Mouse (Mus musculus) heart, adult 2 months (tissue): Measurements from ENCODE around the gene Fblim1.
A peak's percentile ranks its signal among the peaks of the same experiment; 100 is the strongest.

Experiments
- CTCF ChIP-seq: fragments of 200-600 bp; IDR thresholded peaks from 2 replicates; pipeline ENCODE4 v1.8.1; 2022; ENCODE audit warnings: antibody characterized with exemption, mild to moderate bottlenecking, moderate library complexity
- EP300 ChIP-seq: fragments of 200-500 bp; IDR thresholded peaks from 2 replicates; pipeline ENCODE4 v1.6.1; 2011; ENCODE audit warnings: low read depth, low read length, control low read depth; ENCODE audit not compliant: insufficient read depth
- POLR2A ChIP-seq: fragments of 200-500 bp; IDR thresholded peaks from 2 replicates; pipeline ENCODE4 v1.6.1; 2011; ENCODE audit warnings: mild to moderate bottlenecking, low read depth, low read length, control low read depth; ENCODE audit not compliant: insufficient read depth

DNA sequence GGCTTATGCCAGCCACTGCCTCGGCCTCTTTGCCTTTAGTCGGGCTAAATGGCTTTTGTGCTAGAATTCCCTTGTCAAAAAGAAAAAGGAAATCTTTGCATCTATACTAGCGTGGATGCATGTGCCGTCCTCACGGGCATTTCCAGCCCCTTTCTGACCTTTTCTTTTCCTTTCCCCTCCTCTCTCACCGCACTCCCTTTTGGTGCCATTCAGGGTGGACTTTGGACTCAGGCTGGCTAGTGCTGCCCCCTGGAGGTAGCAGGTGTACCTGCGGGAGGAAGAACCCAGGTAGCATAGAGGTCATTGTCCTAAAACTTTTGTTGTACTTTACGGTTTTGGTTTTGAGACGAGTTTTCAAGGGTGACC lies 46.0 kb downstream of the Fblim1 start:
- TF ChIP-seq POLR2A: no peak
- peak; percentile 99 for TF ChIP-seq CTCF
- TF ChIP-seq EP300: peak; percentile 87
